Mouse (Mus musculus): ENCODE results near the gene 5430403G16Rik. TPM values are rescaled to one million over a fixed set of nuclear protein-coding genes. Genes with fewer than 3 reads are reported as not detected.
A peak's percentile ranks its signal among the peaks of the same experiment; 100 is the strongest.
"Not testable (repeated sequence)": the region's sequence is repeated elsewhere in the genome, so short reads cannot be mapped to it uniquely, and the experiment has no call there.

Gene 5430403G16Rik
- 1.2 TPM in 2 replicates for polyA plus RNA-seq (2012; rRNA removed)

GRCm38 (mm10) chr5:109690537-109691201 is at the start of gene 5430403G16Rik:
Gene 5430403G16Rik, minus strand, starts transcription at chr5:109691041.
- H3K27ac ChIP-seq (ENCODE audit: insufficient read depth, low read length): 0 out of 2 replicates have a peak within 1 kb of the TSS, but pooled peaks have one; percentile 10
- under 1% methylated on average over 26 of the region's 26 CpGs for WGBS
- not testable (repeated sequence) for H3K4me1 ChIP-seq (ENCODE audit: control insufficient read depth, insufficient read depth, low read length); H3K27me3 ChIP-seq (ENCODE audit: control insufficient read depth, insufficient read depth, low read length)
- H3K4me3 ChIP-seq (replicated peaks; ENCODE audit: insufficient read depth, low read depth, low read length): peak within 1 kb of the TSS; percentile 79
- DNase-seq: peak; percentile 77 to 83
- peak; percentile 29; the same call in 1 of the 2 replicates for TF ChIP-seq POLR2A (IDR thresholded peaks at IDR 0.05; ENCODE audit: borderline replicate concordance, insufficient read depth, low read length)

GRCm38 (mm10) chr5:109717341-109717740 is 26.5 kb upstream of the 5430403G16Rik start:
- WGBS: 66% methylated on average over 3 of the region's 3 CpGs
- not testable (repeated sequence) for H3K27me3 ChIP-seq (ENCODE audit: control insufficient read depth, insufficient read depth, low read length); H3K4me3 ChIP-seq (replicated peaks; ENCODE audit: insufficient read depth, low read depth, low read length); H3K4me1 ChIP-seq (ENCODE audit: control insufficient read depth, insufficient read depth, low read length); DNase-seq; H3K27ac ChIP-seq (ENCODE audit: insufficient read depth, low read length)

- not testable (repeated sequence) for DNase-seq; H3K4me1 ChIP-seq (ENCODE audit: control insufficient read depth, insufficient read depth, low read length); H3K27me3 ChIP-seq (ENCODE audit: control insufficient read depth, insufficient read depth, low read length); H3K27ac ChIP-seq (ENCODE audit: insufficient read depth, low read length)
- H3K4me3 ChIP-seq (replicated peaks; ENCODE audit: insufficient read depth, low read depth, low read length): peak overlapping the region; percentile 68
- WGBS: 58% methylated on average over 5 of the region's 5 CpGs
Measured at GRCm38 (mm10) chr5:109691205-109691965, 544 bp upstream of the 5430403G16Rik start.

- no peak overlapping the region for H3K4me3 ChIP-seq (replicated peaks; ENCODE audit: insufficient read depth, low read depth, low read length)
- TF ChIP-seq CTCF (IDR thresholded peaks at IDR 0.05; ENCODE audit: borderline replicate concordance, insufficient read depth, low read depth, low read length): no peak
- no peak for TF ChIP-seq POLR2A (IDR thresholded peaks at IDR 0.05; ENCODE audit: borderline replicate concordance, insufficient read depth, low read length)
Measured at GRCm38 (mm10) chr5:109682921-109683320, 7.9 kb downstream of the 5430403G16Rik start.

More at GRCm38 (mm10) chr5:109682921-109683320, 7.9 kb downstream of the 5430403G16Rik start:
- no peak for DNase-seq
- H3K27ac ChIP-seq (ENCODE audit: insufficient read depth, low read length): no peak overlapping the region
- WGBS: 74% methylated on average over 4 of the region's 4 CpGs
- no peaks in the 10 kb centered on the region for H3K4me1 ChIP-seq (ENCODE audit: control insufficient read depth, insufficient read depth, low read length)
- H3K27me3 ChIP-seq (ENCODE audit: control insufficient read depth, insufficient read depth, low read length): no peaks in the 10 kb centered on the region

Other genes with a start within 250 kb of the 5430403G16Rik start
- gene Crlf2, start 132.0 kb downstream of the 5430403G16Rik start, polyA plus RNA-seq (2012; rRNA removed): 15.7 and 17.5 TPM in 2 replicates
- gene 4930522L14Rik, start 60.8 kb upstream of the 5430403G16Rik start, polyA plus RNA-seq (2012; rRNA removed): 3.5 and 3.8 TPM in 2 replicates
- 0.08 and 0.21 TPM in 2 replicates for gene Gm15446, start 232.4 kb upstream of the 5430403G16Rik start, polyA plus RNA-seq (2012; rRNA removed)

Measured in cerebellum, adult 2 months (tissue).